Mouse (Mus musculus): Measurements from ENCODE around the gene Epha1.

- no peak for TF ChIP-seq POLR2A (IDR thresholded peaks at IDR 0.05; ENCODE audit: borderline replicate concordance, insufficient read depth, low read length)
- TF ChIP-seq CTCF (IDR thresholded peaks at IDR 0.05; ENCODE audit: borderline replicate concordance, insufficient read depth, low read depth, low read length) = no peak
These were observed 2.3 kb downstream of the Epha1 start for GRCm38 (mm10) chr6:42370630-42371363.

Measured in cerebellum, adult 2 months (tissue).